Mouse (Mus musculus) adrenal gland, adult (tissue): Measurements from ENCODE around the gene Olfr954.

Experiments
- DNase-seq, 2 experiments: peaks; one replicate each; pipeline ENCODE4 v3.0.0; 2022 to 2023; ENCODE audit warnings: low spot score in 1 of 2; ENCODE audit not compliant: inconsistent age in 2 of 2

The Olfr954 gene

DNA sequence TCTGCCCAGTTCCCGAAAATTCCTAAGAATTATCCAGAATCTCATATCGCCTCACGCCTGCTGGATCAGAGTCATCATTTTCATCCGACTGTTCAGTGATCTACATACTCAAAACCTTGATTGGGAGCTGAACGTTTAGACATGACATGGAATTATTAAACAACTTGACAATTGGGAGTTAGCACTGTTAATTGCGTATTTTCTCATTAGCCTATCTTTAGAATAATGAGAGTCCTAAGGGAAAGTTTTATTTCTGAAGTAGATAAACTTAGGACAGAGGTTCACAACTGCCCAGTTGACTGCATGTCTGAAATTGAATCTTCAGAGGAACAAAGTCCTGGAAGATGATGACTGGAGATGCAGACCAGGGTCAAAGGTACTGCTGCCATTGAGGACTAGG lies at the start of gene Olfr954:
TSS of gene Olfr954 (plus strand) at position 301 of the 400 bp plus-strand sequence.
- no peak for DNase-seq

DNA sequence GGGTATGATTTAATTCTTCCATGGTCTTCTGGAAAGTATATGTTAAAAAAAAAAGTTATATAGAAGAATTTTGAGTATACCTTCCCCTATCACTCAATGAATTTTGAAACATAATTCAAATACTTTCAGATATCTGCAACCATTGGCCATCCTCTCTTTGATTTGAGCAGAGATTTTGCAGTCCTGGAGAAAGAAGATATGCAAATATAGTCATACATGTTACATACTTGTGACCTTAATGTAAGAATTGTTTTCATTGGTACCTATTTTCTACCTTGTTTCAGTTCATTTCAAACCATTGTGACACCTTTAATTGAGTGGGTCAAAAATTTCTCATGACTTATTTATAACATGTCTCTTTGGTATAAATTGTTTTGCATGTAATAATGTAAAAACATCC lies 29.5 kb upstream of the Olfr954 start, which contains the start of gene Olfr952:
TSS of gene Olfr952 (minus strand) at position 101 of the 400 bp plus-strand sequence.
- no peak for DNase-seq

DNA sequence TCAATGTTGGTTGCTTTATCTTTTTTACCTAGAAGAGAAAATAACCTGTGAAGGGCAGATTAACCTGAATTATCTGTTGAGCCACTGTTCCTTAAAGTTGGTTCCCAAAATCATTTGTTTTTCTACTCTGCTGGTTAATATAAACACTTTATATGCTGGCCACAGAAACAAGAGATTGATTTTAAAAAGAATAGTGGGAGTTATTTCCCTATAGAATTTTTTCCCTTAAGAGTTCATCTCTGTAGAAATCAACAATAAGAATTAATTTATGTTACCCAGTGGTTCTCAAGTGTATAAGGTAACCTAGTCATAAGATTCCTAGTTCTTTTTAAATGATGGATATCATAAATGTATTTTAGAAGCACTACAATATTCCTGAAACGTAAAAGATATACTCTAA lies 15.3 kb downstream of the Olfr954 start, which contains the start of gene Olfr955:
TSS of gene Olfr955 (minus strand) at position 101 of the 400 bp plus-strand sequence.
- DNase-seq: no peak

DNA sequence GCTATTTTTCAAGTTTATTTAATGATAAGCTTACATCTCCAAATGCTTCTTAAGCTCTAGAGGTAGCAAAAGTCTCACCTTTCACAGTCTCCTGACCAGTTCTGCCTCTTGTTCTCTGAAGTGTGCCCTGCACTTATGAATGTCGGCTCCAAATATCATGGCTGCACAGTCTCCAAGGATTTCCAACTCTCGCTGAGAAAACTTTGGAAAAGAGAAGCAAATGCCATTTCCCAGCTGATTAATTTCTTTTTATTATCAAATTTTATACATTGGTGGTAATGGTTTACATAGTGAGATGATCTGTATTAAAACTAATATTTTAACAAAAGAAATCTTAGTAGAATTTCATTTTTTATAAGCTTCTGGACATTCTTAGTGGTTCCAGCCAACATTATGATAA lies 37.4 kb downstream of the Olfr954 start, which contains the start of gene Olfr44:
TSS of gene Olfr44 (minus strand) at position 101 of the 400 bp plus-strand sequence.
- no peak for DNase-seq

DNA sequence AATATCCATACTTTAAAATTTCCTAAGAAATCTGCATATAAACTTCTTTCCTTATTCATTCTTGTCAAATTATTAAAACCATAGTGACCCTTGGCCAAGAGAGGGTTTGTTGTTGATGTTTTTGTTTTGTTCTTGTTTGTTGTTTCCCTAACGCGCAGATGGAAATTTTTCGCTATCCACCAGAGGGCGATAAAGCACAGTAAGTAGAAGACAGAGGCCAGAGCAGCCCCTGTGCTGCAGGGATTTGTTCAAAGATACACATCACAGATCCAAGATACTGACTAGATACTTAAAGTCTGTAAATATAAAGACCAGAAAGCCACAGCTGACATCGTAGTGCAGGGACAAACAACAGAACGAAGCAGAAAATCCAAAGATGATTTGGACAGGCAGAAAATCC lies 52.5 kb downstream of the Olfr954 start:
- DNase-seq: peak; percentile 23 to 77

DNA sequence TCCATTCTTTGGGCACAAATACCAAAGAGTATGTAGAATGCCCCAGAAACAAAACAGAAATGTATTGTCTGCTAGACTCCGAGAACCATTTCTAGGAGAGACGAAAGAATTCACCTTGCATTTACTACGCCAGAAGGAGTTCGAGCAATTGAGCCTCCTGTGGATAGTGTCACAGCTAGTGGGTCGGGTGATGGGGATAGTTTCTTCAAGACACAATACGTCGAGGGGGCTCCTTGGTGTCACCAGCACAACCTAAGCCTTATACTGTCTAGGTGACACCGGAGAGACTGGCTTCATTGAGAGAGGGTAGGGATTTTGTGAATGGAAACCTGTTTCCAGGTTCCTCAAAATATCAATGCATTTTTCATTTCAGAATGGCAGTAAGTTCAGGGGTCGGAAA lies 52.9 kb downstream of the Olfr954 start:
- no peak for DNase-seq
